Mouse (Mus musculus) stomach, postnatal 0 days (tissue): Measurements from ENCODE around the gene Serping1. TPM values are rescaled to one million over a fixed set of nuclear protein-coding genes. Genes with fewer than 3 reads are reported as not detected.

Experiments used
- ATAC-seq: fragments of 200-750 bp; cut with Nextera tagmentation; 2 replicates; pipeline ENCODE4 v1.8.0; 2017; ENCODE audit not compliant: low FRiP score, low TSS enrichment
- DNase-seq: peaks from one replicate; pipeline ENCODE4 v3.0.0-alpha.2; 2016; ENCODE audit warnings: low spot score
- H3K27ac ChIP-seq: fragments of 300-500 bp; sonication (generic); replicated peaks from 2 replicates; pipeline ENCODE4 v1.5.1; 2014; ENCODE audit warnings: mild to moderate bottlenecking, control low read depth
- H3K27me3 ChIP-seq: fragments of 300-500 bp; sonication (generic); 2 replicates; pipeline ENCODE4 v1.6.1; 2014; ENCODE audit warnings: low read length; ENCODE audit not compliant: control insufficient read depth, insufficient read depth
- H3K36me3 ChIP-seq: fragments of 300-500 bp; sonication (generic); 2 replicates; pipeline ENCODE4 v1.6.1; 2014; ENCODE audit warnings: low read length, mixed read lengths; ENCODE audit not compliant: control insufficient read depth, insufficient read depth
- H3K4me1 ChIP-seq: fragments of 300-500 bp; sonication (generic); replicated peaks from 2 replicates; pipeline ENCODE4 v1.6.1; 2014; ENCODE audit warnings: antibody characterized with exemption; ENCODE audit not compliant: control insufficient read depth, insufficient read depth
- H3K4me2 ChIP-seq: fragments of 300-500 bp; sonication (generic); replicated peaks from 2 replicates; pipeline ENCODE4 v1.6.1; 2014; ENCODE audit warnings: low read depth, mild to moderate bottlenecking, control low read depth, moderate library complexity
- H3K4me3 ChIP-seq: fragments of 300-500 bp; sonication (generic); 2 replicates; pipeline ENCODE4 v1.5.1; 2014; ENCODE audit warnings: low read depth, low read length, control low read depth
- H3K9ac ChIP-seq: fragments of 300-500 bp; sonication (generic); 2 replicates; pipeline ENCODE4 v1.6.1; 2014; ENCODE audit warnings: mild to moderate bottlenecking, low read length, control low read depth, mixed read lengths
- H3K9me3 ChIP-seq: fragments of 300-500 bp; sonication (generic); 2 replicates; pipeline ENCODE4 v1.6.1; 2016; ENCODE audit warnings: low read length; ENCODE audit not compliant: control insufficient read depth
- CTCF ChIP-seq: IDR thresholded peaks from 2 replicates; pipeline ENCODE4 v1.5.1; 2016; ENCODE audit warnings: antibody characterized with exemption, low read depth, mild to moderate bottlenecking, moderate library complexity
- EP300 ChIP-seq: optimal IDR thresholded peaks from 2 replicates; pipeline ENCODE3; 2016; ENCODE audit warnings: antibody characterized with exemption
- WGBS: fragments of 180-500 bp; shearing (Covaris S2); extraction: QIAGEN DNeasy Blood & Tissue Kit; methylation state at CpG from one replicate; pipeline ENCODE4 v1.1.7; 2014; 5-methylcytosine and 5-hydroxymethylcytosine counted together
- polyA plus RNA-seq: library from polyadenylated mRNA; unstranded; fragments of >200 nt; fragmentation: Nextera tagmentation; extraction: Ambion mirVana; gene quantifications from 2 replicates; pipeline ENCODE4 v1.2.1, GENCODE M21; 2015

Gene Serping1
- polyA plus RNA-seq, 1 experiment from 2014 or later: 103 TPM

GRCm38 (mm10) chr2:84777706-84778105 is 2.5 kb upstream of the Serping1 start:
- no peak overlapping the region for H3K4me3 ChIP-seq
- H3K36me3 ChIP-seq: no peaks in the 10 kb centered on the region
- H3K9me3 ChIP-seq: no peaks in the 10 kb centered on the region
- no peak for DNase-seq
- no peak overlapping the region for H3K27ac ChIP-seq
- no peaks in the 10 kb centered on the region for H3K27me3 ChIP-seq
- TF ChIP-seq CTCF (no peak), EP300 (no peak)
- WGBS: 46% methylated on average over 3 of the region's 3 CpGs
- no peaks in the 10 kb centered on the region for H3K4me1 ChIP-seq
- ATAC-seq: no peak
- no peak overlapping the region for H3K4me2 ChIP-seq
- no peak overlapping the region for H3K9ac ChIP-seq

DNA sequence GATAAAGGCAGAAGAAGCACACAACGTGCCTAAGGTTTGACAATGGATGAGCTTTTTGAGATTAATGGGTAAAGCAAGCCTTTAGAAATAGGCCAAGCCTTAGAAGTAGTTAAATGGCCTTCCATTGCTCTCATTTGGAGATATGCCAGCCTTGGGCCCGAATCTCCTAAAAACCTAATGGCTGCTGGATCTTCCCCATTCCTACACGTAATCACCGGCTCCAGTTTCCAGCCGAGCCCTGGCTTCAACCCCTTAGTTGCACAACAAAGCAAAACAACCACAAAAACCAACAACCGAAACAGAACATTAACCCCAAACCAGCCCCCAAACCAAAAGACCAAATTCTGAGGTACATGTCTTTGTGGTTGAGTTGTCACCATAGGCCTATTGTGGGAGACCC is 421 bp upstream of the Serping1 start:
- TF ChIP-seq EP300: no peak
- TF ChIP-seq CTCF: no peak
- WGBS: 41% methylated on average over 6 of the region's 6 CpGs
- ATAC-seq (no peak; the same call in 1 of the 2 replicates), DNase-seq (no peak)
- no peaks in the 10 kb centered on the region for H3K36me3 ChIP-seq
- H3K4me1 ChIP-seq: no peaks in the 10 kb centered on the region
- no peaks in the 10 kb centered on the region for H3K27me3 ChIP-seq
- no peak overlapping the region for H3K9ac ChIP-seq
- no peak overlapping the region; the same call in 1 of the 2 replicates for H3K4me2 ChIP-seq
- H3K27ac ChIP-seq: peak overlapping the region; percentile 77
- H3K4me3 ChIP-seq: no peak overlapping the region
- no peaks in the 10 kb centered on the region for H3K9me3 ChIP-seq

DNA sequence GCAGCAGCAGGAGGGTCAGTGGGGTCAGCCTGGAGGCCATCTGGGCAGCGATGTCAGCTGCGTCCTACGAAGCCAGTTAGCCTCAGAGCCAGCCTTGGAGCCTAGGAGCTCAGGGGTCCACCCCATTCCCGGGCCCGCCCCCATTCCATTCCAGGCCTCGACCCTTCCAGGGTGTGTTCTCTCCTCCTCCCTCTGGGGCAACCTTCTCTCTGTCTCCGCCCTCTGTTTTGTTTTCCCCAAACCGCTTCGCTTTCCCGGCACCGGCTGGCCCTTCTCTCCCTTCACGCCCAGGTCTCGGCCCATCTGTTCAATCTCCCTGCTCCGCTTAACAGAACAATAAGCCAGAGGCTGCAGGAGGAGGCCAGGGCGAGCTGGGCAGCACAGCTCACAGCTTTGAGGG is 493 bp downstream of the Serping1 start:
- ATAC-seq (peak; percentile 90), DNase-seq (peak; percentile 62)
- Histone ChIP-seq H3K4me1 (no peaks in the 10 kb centered on the region), H3K27ac (peak overlapping the region; percentile 75), H3K9ac (peak overlapping the region; percentile 52), H3K9me3 (no peaks in the 10 kb centered on the region), H3K36me3 (no peaks in the 10 kb centered on the region), H3K27me3 (no peaks in the 10 kb centered on the region), H3K4me3 (peak overlapping the region; percentile 38), H3K4me2 (peak overlapping the region; percentile 52)
- no peak for TF ChIP-seq EP300
- TF ChIP-seq CTCF: peak; percentile 27
- WGBS: 2% methylated on average over 14 of the region's 15 CpGs

DNA sequence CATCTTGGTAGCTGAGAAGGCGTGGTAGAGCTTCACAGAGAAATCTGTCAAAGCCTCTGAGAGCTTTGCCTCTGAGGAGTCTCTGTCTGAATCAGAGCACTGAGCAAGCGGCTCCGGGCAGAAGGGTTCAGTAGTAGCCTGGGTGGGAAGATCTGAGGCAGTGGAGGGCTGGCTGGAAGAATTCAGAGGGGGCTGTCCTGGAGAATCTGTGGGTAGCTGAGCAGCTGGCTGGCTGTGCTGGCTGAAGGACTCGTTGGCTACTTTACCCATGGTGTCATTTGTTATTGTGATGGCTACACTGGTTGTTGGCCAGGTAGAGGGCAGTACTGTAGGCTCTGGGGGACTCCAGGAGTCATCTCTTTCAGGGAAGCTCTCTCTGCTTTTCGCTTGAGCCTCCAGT is 2.0 kb downstream of the Serping1 start:
- Histone ChIP-seq H3K27me3 (no peaks in the 10 kb centered on the region), H3K36me3 (no peaks in the 10 kb centered on the region), H3K27ac (no peak overlapping the region), H3K4me1 (no peaks in the 10 kb centered on the region), H3K4me3 (no peak overlapping the region), H3K9ac (no peak overlapping the region), H3K9me3 (no peaks in the 10 kb centered on the region), H3K4me2 (peak overlapping the region; percentile 52)
- WGBS: 70% methylated on average over 5 of the region's 5 CpGs
- DNase-seq: no peak
- ATAC-seq: no peak
- no peak for TF ChIP-seq EP300
- no peak for TF ChIP-seq CTCF

- Histone ChIP-seq H3K4me2 (no peak overlapping the region), H3K4me3 (no peak overlapping the region), H3K9me3 (no peaks in the 10 kb centered on the region), H3K4me1 (no peaks in the 10 kb centered on the region), H3K9ac (no peak overlapping the region), H3K36me3 (no peaks in the 10 kb centered on the region), H3K27ac (no peak overlapping the region), H3K27me3 (no peaks in the 10 kb centered on the region)
- 77% methylated on average over 4 of the region's 4 CpGs for WGBS
- no peak for ATAC-seq
- TF ChIP-seq EP300 (no peak), CTCF (no peak)
- no peak for DNase-seq
Measured at GRCm38 (mm10) chr2:84772454-84772853, 2.8 kb downstream of the Serping1 start.

GRCm38 (mm10) chr2:84770501-84770900 is 4.7 kb downstream of the Serping1 start:
- WGBS: 71% methylated on average over 6 of the region's 6 CpGs
- Histone ChIP-seq H3K27ac (no peak overlapping the region), H3K9ac (no peak overlapping the region), H3K4me3 (no peak overlapping the region), H3K36me3 (no peaks in the 10 kb centered on the region), H3K4me1 (no peaks in the 10 kb centered on the region), H3K27me3 (no peaks in the 10 kb centered on the region), H3K9me3 (no peaks in the 10 kb centered on the region), H3K4me2 (no peak overlapping the region)
- TF ChIP-seq EP300: no peak
- TF ChIP-seq CTCF: no peak
- ATAC-seq (no peak), DNase-seq (no peak)
